Mouse (Mus musculus): ENCODE results near the gene Foxp1. TPM values are rescaled to one million over a fixed set of nuclear protein-coding genes. Genes with fewer than 3 reads are reported as not detected.

Foxp1 gene
- polyA plus RNA-seq, 1 experiment from 2014 or later, result 77.5 TPM

DNA sequence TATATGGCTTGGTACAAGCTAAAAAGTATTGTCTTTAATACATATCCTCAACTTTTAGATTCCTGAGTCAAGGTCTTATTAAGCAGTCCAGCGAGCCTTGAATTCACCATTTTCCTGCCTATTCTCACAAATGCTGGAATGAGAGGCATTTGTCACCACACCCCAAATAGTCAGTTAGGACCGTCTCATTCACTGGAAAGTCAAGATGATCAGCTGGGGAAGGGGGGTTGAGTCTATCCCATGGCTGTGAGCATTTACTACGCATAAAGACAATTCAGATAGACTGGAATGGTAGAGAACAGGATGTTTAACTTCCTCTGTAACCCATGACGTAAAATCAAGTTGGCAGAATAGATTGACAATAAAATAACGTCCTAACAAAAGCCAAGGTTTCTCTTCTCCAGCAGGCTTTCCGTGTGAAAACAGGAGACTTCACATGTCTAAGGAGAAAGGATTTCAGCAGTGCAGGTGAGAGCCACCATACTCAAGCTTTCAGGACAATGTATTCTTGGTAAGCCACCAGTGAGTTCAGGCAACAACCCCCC is 351.2 kb downstream of the Foxp1 start:
- no peak overlapping the region for H3K4me3 ChIP-seq (replicated peaks)
- no peak overlapping the region for H3K27ac ChIP-seq (replicated peaks)
- H3K9me3 ChIP-seq (replicated peaks), result no peaks in the 10 kb centered on the region
- no peaks in the 10 kb centered on the region for H3K36me3 ChIP-seq
- H3K27me3 ChIP-seq, result no peaks in the 10 kb centered on the region
- H3K4me1 ChIP-seq, result peaks cover 4% of the 10 kb centered on the region; the same call in 1 of the 2 replicates
- H3K9ac ChIP-seq, result no peak overlapping the region
- no peak overlapping the region for H3K4me2 ChIP-seq (replicated peaks)
- WGBS, result 70% methylated on average over 6 of the region's 6 CpGs
- no peak for ATAC-seq (ENCODE audit: insufficient number of reproducible peaks, low FRiP score, low TSS enrichment, low read depth)

DNA sequence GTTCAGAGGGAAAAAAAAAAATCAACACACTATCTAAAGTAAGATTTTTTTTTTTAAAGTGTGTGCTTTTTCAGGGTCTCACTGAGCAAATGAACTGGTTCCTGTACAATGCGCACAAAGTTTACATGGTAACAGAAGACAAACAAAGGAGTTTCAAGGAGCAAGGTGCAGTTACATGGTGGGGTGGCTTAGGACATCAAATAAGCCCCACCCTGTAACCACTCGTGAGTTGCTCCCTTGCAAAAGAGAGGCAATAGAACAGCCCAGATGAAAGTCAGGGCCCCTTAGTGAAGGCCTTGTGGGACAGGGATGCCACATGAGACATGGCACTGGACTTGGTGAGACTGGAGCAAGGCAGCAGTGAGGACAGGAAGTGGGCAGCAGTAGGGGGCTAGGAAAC is 353.8 kb downstream of the Foxp1 start:
- H3K27me3 ChIP-seq, result no peaks in the 10 kb centered on the region
- no peak overlapping the region for H3K4me3 ChIP-seq (replicated peaks)
- no peak for ATAC-seq (ENCODE audit: insufficient number of reproducible peaks, low FRiP score, low TSS enrichment, low read depth)
- no peak overlapping the region for H3K4me2 ChIP-seq (replicated peaks)
- H3K4me1 ChIP-seq, result no peaks in the 10 kb centered on the region
- H3K9ac ChIP-seq, result no peak overlapping the region
- 88% methylated on average over 2 of the region's 2 CpGs for WGBS
- H3K27ac ChIP-seq (replicated peaks), result no peak overlapping the region
- no peaks in the 10 kb centered on the region for H3K9me3 ChIP-seq (replicated peaks)
- H3K36me3 ChIP-seq, result no peaks in the 10 kb centered on the region

DNA sequence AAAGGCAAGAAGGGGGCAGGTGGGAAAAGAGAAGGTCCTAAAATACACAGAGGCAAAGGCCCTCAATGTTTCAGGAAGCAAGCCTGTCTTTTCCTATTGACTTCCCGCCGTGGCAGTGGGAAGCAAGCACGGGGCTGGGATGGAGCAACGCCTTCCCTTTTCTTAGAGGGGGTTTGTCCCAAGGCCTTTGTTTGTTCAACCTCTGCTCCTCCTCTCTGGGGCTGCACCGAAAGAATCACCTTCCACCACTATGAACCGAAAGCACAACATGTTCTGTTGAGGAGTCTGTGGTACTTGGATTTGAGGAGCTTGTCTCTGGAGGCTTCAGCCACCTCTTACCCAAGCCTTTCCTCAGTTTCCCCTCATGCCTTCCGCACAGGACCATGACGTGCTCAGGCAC is 355.5 kb downstream of the Foxp1 start:
- H3K27ac ChIP-seq (replicated peaks), result no peak overlapping the region
- no peak overlapping the region for H3K4me2 ChIP-seq (replicated peaks)
- H3K9ac ChIP-seq, result no peak overlapping the region
- 77% methylated on average over 8 of the region's 8 CpGs for WGBS
- no peaks in the 10 kb centered on the region for H3K4me1 ChIP-seq
- H3K9me3 ChIP-seq (replicated peaks), result no peaks in the 10 kb centered on the region
- ATAC-seq (ENCODE audit: insufficient number of reproducible peaks, low FRiP score, low TSS enrichment, low read depth), result no peak
- no peak overlapping the region for H3K4me3 ChIP-seq (replicated peaks)
- H3K27me3 ChIP-seq, result no peaks in the 10 kb centered on the region
- no peaks in the 10 kb centered on the region for H3K36me3 ChIP-seq

DNA sequence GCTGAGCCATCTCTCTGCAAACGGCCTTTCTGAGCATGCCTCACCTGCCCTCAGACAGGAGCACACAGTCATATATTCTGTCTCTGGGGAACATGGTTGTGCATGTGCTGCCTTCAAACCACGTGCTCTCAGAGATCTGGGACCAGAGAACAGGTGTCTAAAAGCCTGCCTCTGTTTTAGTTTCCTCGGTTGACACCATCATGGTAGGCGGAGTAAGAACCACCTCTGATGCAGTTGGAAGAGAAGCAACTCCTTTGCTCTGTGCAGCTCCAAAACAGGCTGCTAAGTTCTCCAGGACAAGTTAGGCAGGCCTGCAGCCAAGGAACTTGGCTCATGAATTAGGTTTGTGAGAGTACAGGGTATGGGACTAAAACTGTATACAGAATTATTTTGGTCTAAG is 356.4 kb downstream of the Foxp1 start:
- ATAC-seq (ENCODE audit: insufficient number of reproducible peaks, low FRiP score, low TSS enrichment, low read depth), result no peak
- H3K27me3 ChIP-seq, result no peaks in the 10 kb centered on the region
- H3K4me1 ChIP-seq, result no peaks in the 10 kb centered on the region
- no peak overlapping the region for H3K4me2 ChIP-seq (replicated peaks)
- no peak overlapping the region for H3K9ac ChIP-seq
- no peak overlapping the region for H3K27ac ChIP-seq (replicated peaks)
- no peaks in the 10 kb centered on the region for H3K36me3 ChIP-seq
- H3K4me3 ChIP-seq (replicated peaks), result no peak overlapping the region
- 83% methylated on average over 4 of the region's 4 CpGs for WGBS
- no peaks in the 10 kb centered on the region for H3K9me3 ChIP-seq (replicated peaks)

DNA sequence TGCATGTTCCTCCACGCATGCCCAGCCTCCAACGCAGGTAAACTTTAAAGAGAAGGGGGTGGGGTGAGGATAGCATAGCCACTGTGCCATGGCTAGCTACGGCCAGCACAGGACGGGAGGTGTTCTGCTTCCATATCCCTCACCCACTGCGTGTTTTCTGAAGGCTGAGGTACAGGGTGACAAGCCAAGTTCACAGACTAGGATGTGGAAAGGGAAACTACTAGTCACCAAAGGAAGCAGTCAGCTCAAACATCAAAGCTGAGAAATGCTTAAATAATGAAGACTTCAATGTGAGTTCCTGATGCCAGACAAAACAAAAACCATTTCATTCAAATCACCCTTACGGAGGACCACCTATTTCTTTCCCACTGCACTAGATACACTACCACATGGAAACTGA is 357.8 kb downstream of the Foxp1 start:
- 86% methylated on average over 6 of the region's 6 CpGs for whole genome bisulfite sequencing
- H3K27ac ChIP-seq (replicated peaks), result no peak overlapping the region
- H3K9ac ChIP-seq, result no peak overlapping the region
- H3K27me3 ChIP-seq, result no peaks in the 10 kb centered on the region
- H3K4me1 ChIP-seq, result peaks cover 7% of the 10 kb centered on the region
- no peaks in the 10 kb centered on the region for H3K9me3 ChIP-seq (replicated peaks)
- H3K4me3 ChIP-seq (replicated peaks), result no peak overlapping the region
- no peak for ATAC-seq (ENCODE audit: insufficient number of reproducible peaks, low FRiP score, low TSS enrichment, low read depth)
- H3K36me3 ChIP-seq, result no peaks in the 10 kb centered on the region
- no peak overlapping the region for H3K4me2 ChIP-seq (replicated peaks)

DNA sequence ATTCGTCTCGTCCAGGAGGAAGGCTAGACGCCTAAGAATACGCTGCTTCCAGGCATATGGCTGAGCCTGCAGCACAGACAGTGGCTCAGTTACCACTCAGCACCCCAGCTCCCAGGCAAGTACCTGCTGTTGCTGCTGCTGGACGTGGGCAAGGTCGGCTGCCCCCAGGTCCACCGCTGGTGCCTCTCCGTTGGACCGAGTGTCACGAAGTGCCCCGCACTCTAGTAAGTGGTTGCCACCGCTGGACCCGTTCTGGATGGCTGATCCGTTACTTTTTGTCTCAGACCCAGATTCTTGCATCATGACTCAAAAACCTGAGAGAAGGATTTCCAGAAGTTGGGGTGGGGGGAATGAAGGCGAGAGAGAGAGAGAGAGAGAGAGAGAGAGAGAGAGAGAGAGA is 359.8 kb downstream of the Foxp1 start:
- no peak overlapping the region for H3K4me2 ChIP-seq (replicated peaks)
- H3K4me1 ChIP-seq, result peaks cover 15% of the 10 kb centered on the region
- H3K9me3 ChIP-seq (replicated peaks), result no peaks in the 10 kb centered on the region
- no peak for ATAC-seq (ENCODE audit: insufficient number of reproducible peaks, low FRiP score, low TSS enrichment, low read depth)
- WGBS, result 84% methylated on average over 15 of the region's 15 CpGs
- H3K27ac ChIP-seq (replicated peaks), result no peak overlapping the region
- no peak overlapping the region for H3K4me3 ChIP-seq (replicated peaks)
- no peaks in the 10 kb centered on the region for H3K27me3 ChIP-seq
- no peak overlapping the region for H3K9ac ChIP-seq
- H3K36me3 ChIP-seq, result no peaks in the 10 kb centered on the region

DNA sequence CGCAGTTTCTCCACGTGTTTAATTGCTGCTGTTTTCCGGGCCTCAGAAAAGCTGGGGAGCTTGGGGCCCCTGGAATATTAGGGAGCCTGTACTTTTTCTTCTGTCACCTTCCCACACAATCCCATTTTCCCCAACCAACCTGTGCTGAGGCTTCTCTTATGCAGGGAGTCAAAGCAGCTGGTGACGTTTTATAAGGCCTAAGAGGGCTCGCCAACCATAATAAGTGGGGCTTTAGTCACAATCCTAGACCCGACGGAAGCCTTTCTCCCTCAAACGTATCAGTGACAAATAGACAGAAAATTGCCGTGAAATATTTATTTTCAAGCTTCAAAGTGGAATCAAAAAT is 362.2 kb downstream of the Foxp1 start:
- Histone ChIP-seq H3K36me3 (no peaks in the 10 kb centered on the region), H3K4me1 (peaks cover 15% of the 10 kb centered on the region), H3K9me3 (replicated peaks) (no peaks in the 10 kb centered on the region), H3K9ac (no peak overlapping the region), H3K4me2 (replicated peaks) (peak overlapping the region; percentile 43), H3K4me3 (replicated peaks) (peak overlapping the region; percentile 18; the same call in 1 of the 2 replicates), H3K27ac (replicated peaks) (0 out of 2 replicates have a peak overlapping the region, but pooled peaks have one; percentile 34), H3K27me3 (no peaks in the 10 kb centered on the region)
- WGBS, result 20% methylated on average over 9 of the region's 9 CpGs
- ATAC-seq (ENCODE audit: insufficient number of reproducible peaks, low FRiP score, low TSS enrichment, low read depth), result no peak

DNA sequence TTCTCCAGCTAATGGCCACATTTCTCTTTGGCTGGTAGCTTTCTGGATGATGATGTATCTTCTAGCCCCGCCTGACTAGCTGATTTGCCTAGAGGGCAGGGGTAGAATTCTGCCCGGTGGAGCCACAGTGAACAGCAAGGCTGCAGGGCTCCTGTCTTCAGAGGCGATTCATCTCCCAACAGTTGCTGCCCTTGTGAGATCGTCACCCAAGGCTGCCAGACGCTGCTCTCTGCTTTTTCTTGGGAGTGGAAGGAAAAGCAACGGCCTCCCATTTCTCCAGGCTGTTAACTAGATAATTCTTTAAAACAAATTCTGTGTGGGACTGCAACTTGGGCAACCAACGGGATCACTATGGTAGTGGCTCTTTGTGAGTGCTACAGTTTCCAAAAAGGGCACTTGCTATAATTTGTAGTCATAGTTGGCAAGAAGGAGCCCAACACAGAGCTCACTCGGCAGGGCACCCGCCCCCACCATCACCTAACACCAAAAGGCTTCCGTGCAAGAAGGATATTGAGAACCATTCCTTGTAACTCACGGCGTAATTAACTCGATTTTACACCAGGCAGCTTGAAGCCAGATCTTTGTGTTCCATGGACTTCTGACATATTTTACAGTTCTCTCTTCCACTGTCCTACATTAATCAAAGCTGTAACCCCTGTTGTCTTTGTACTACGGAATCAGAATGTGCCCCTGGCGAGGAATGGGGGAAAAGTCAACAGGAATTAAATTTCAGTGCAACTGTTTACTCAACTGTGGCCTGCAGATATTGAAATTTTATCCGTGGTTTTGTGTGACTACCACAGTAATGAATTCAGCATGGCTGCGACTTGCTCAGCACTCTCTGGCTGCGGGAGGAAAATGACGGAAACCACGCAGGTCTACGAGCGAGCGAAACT is 362.8 kb downstream of the Foxp1 start:
- Histone ChIP-seq H3K4me1 (peaks cover 15% of the 10 kb centered on the region), H3K36me3 (no peaks in the 10 kb centered on the region), H3K27ac (replicated peaks) (peak overlapping the region; percentile 34; the same call in 1 of the 2 replicates), H3K4me2 (replicated peaks) (peak overlapping the region; percentile 43), H3K27me3 (no peaks in the 10 kb centered on the region), H3K4me3 (replicated peaks) (peak overlapping the region; percentile 18; the same call in 1 of the 2 replicates), H3K9ac (no peak overlapping the region), H3K9me3 (replicated peaks) (no peaks in the 10 kb centered on the region)
- 13% methylated on average over 23 of the region's 23 CpGs for WGBS
- no peak for ATAC-seq (ENCODE audit: insufficient number of reproducible peaks, low FRiP score, low TSS enrichment, low read depth)

DNA sequence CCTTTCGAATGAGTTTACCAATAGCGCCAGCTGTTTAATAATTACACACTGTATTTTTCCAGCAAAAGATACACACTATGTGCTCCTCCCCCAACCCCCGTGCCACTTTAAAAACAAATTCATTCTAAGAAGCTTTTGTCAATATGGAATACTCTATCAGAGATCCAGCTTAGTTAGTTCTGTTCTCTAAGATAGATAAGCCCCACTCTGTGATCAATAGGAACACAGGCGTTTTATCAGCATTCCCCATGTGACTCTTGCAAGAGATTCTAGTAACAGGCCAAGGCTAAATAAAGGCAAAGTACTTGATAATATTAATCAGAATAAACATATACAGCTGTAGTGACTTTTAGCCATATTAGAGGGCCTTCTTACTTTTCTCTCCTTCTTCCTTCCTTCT is 368.8 kb downstream of the Foxp1 start:
- 91% methylated on average over 4 of the region's 4 CpGs for WGBS

DNA sequence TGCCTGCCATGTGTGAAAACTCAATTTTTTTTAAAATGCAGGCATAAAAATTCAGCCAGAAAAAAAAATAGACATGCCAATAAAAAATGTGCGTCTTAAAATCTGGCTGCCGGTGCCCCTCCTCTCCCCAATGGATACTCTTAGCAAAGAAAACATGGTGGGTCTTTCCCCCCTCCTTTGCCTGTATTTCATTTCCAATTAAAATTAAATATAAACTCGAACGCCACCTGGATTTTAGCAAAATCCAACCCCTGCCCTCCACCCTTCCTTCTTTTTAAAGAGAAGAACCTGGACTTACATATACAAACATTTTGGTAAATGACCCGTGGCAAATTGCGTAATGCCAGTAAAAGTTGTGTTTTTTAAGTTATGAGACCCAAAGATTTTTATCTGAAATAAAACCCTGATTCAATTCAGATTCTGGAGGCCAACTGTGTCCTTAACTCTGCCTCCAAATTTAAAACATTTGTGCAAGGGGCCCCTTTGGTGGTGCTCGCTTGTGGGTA is 376.1 kb downstream of the Foxp1 start:
- Histone ChIP-seq H3K9ac (no peak overlapping the region), H3K4me1 (peaks cover 11% of the 10 kb centered on the region; the same call in 1 of the 2 replicates), H3K36me3 (no peaks in the 10 kb centered on the region), H3K4me3 (replicated peaks) (no peak overlapping the region), H3K4me2 (replicated peaks) (no peak overlapping the region), H3K27ac (replicated peaks) (no peak overlapping the region), H3K27me3 (no peaks in the 10 kb centered on the region), H3K9me3 (replicated peaks) (no peaks in the 10 kb centered on the region)
- 29% methylated on average over 7 of the region's 7 CpGs for WGBS
- no peak for ATAC-seq (ENCODE audit: insufficient number of reproducible peaks, low FRiP score, low TSS enrichment, low read depth)

More for the DNA sequence above, 368.8 kb downstream of the Foxp1 start:
- no peak for ATAC-seq (ENCODE audit: insufficient number of reproducible peaks, low FRiP score, low TSS enrichment, low read depth)
- Histone ChIP-seq H3K9ac (no peak overlapping the region), H3K4me1 (no peaks in the 10 kb centered on the region), H3K27me3 (no peaks in the 10 kb centered on the region), H3K4me2 (replicated peaks) (no peak overlapping the region), H3K27ac (replicated peaks) (no peak overlapping the region), H3K36me3 (no peaks in the 10 kb centered on the region), H3K4me3 (replicated peaks) (no peak overlapping the region), H3K9me3 (replicated peaks) (no peaks in the 10 kb centered on the region)

DNA sequence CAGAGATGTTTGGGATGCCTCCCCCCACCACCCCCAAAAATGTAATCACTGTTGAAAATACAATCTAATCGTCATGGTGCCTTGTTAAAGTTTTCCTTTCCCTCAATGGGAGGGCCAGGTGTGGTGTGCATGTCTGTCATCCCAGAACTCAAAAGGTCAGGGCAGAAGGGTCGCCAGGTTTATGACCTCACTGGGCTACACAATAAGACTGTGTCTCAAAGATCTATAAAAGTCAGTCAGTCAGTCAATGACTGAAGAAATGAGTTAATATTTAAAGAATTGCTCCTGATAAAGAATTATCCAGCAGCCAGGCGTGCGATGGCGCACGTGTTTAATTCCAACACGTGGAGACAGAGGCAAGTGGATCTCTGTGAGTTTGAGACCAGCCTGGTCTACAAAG is 377.5 kb downstream of the Foxp1 start:
- Histone ChIP-seq H3K27ac (replicated peaks) (no peak overlapping the region), H3K27me3 (no peaks in the 10 kb centered on the region), H3K36me3 (no peaks in the 10 kb centered on the region), H3K4me2 (replicated peaks) (no peak overlapping the region), H3K4me1 (peaks cover 11% of the 10 kb centered on the region; the same call in 1 of the 2 replicates), H3K4me3 (replicated peaks) (no peak overlapping the region), H3K9me3 (replicated peaks) (no peaks in the 10 kb centered on the region), H3K9ac (no peak overlapping the region)
- ATAC-seq (ENCODE audit: insufficient number of reproducible peaks, low FRiP score, low TSS enrichment, low read depth), result no peak
- 87% methylated on average over 7 of the region's 7 CpGs for WGBS
